Mouse (Mus musculus) embryonic facial prominence, embryonic 14.5 days (tissue): ENCODE measurements around the gene Pars2. TPM values are rescaled to one million over a fixed set of nuclear protein-coding genes. Genes with fewer than 3 reads are reported as not detected.

ENCODE experiments used
- ATAC-seq: fragments of 200-750 bp; cut with Nextera tagmentation; 2 replicates; pipeline ENCODE4 v1.8.0; 2017; ENCODE audit warnings: low read depth, moderate number of reproducible peaks, moderate TSS enrichment
- DNase-seq: peaks from one replicate; pipeline ENCODE4 v3.0.0-alpha.2; 2015; ENCODE audit warnings: low spot score
- H3K27ac ChIP-seq: fragments of 300-500 bp; sonication (generic); replicated peaks from 2 replicates; pipeline ENCODE4 v1.5.1; 2014; ENCODE audit warnings: low read depth, mild to moderate bottlenecking, low read length, moderate library complexity
- H3K27me3 ChIP-seq: fragments of 300-500 bp; sonication (generic); replicated peaks from 2 replicates; pipeline ENCODE4 v1.6.1; 2014; ENCODE audit warnings: low read length; ENCODE audit not compliant: control insufficient read depth, insufficient read depth
- H3K36me3 ChIP-seq: fragments of 300-500 bp; sonication (generic); 2 replicates; pipeline ENCODE4 v1.6.1; 2014; ENCODE audit warnings: low read length, mixed read lengths; ENCODE audit not compliant: control insufficient read depth, insufficient read depth
- H3K4me1 ChIP-seq: fragments of 300-500 bp; sonication (generic); 2 replicates; pipeline ENCODE4 v1.6.1; 2014; ENCODE audit warnings: antibody characterized with exemption, low read length; ENCODE audit not compliant: control insufficient read depth, insufficient read depth
- H3K4me2 ChIP-seq: fragments of 300-500 bp; sonication (generic); 2 replicates; pipeline ENCODE4 v1.6.1; 2014; ENCODE audit warnings: low read depth, mild to moderate bottlenecking, low read length, moderate library complexity, mixed read lengths
- H3K4me3 ChIP-seq: fragments of 300-500 bp; sonication (generic); 2 replicates; pipeline ENCODE4 v1.5.1; 2014; ENCODE audit warnings: low read depth, mild to moderate bottlenecking, low read length
- H3K9ac ChIP-seq: fragments of 300-500 bp; sonication (generic); 2 replicates; pipeline ENCODE4 v1.6.1; 2014; ENCODE audit warnings: low read depth, mild to moderate bottlenecking, low read length, moderate library complexity, mixed read lengths
- H3K9me3 ChIP-seq: fragments of 300-500 bp; sonication (generic); 2 replicates; pipeline ENCODE4 v1.6.1; 2016; ENCODE audit warnings: low read length; ENCODE audit not compliant: control insufficient read depth
- WGBS: fragments of 180-500 bp; shearing (Covaris S2); extraction: QIAGEN DNeasy Blood & Tissue Kit; methylation state at CpG from one replicate; pipeline ENCODE4 v1.1.7; 2014; 5-methylcytosine and 5-hydroxymethylcytosine counted together
- polyA plus RNA-seq: library from polyadenylated mRNA; unstranded; fragments of >200 nt; fragmentation: Nextera tagmentation; extraction: Ambion mirVana; gene quantifications from 2 replicates; pipeline ENCODE4 v1.2.1, GENCODE M21; 2014

Pars2 gene
- polyA plus RNA-seq, 1 experiment from 2014 or later: 12.4 TPM

- 71% methylated on average over 5 of the region's 5 CpGs for WGBS
- Histone ChIP-seq H3K27ac (no peak overlapping the region), H3K4me1 (peaks cover 22% of the 10 kb centered on the region)
These were observed 21.5 kb upstream of the Pars2 start for GRCm38 (mm10) chr4:106629374-106629773.

DNA sequence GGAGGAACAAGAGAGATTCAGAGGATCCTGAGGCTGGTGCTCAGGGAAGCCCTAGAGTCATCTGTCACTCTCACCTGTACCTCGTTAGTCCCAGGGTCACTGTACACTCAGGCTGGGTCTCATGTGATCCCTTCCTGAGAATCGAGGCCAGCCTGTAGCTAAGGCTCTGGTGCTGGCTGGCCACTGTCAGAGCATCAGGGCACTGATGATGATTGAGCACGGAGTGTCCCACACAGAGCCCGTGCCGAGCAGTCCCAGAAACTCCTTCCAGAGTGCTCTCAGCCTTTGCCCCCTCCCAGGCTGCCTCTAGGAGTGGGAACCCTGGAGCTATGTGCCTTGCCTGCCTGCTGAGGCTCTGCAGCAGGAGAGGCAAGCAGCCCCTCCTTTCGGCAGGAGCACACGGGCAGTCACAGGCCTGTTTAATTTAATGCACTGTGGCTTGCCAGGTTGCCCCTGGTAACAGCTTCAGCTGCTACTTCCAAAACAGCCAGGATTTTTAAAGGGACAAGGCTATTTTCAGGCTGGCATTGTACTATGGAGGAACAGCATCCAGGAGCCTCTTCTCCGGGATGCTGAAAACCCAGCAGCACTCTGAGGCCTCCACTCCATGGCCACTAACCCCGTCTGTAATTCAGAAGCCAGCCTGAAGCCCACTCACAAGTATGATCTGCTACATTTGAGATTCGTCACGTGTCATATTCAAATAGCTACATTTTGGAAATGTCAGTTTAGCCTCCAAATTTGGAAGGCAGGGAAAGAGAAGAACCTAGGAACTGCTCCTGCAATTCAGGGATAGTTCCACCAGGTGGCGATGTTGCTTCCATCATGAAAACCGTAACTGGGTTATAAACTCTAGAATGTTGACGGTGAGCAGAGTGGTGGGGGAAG is 20.3 kb upstream of the Pars2 start:
- WGBS: 17% methylated on average over 14 of the region's 14 CpGs
- peak; percentile 87 for DNase-seq
- Histone ChIP-seq H3K4me2 (peak overlapping the region; percentile 18), H3K4me3 (no peak overlapping the region), H3K36me3 (no peaks in the 10 kb centered on the region), H3K4me1 (peaks cover 22% of the 10 kb centered on the region), H3K27ac (peak overlapping the region; percentile 49), H3K27me3 (no peaks in the 10 kb centered on the region; the same call in 1 of the 2 replicates), H3K9me3 (no peaks in the 10 kb centered on the region), H3K9ac (peak overlapping the region; percentile 3; the same call in 1 of the 2 replicates)
- ATAC-seq: peak; percentile 86

More at GRCm38 (mm10) chr4:106629374-106629773, 21.5 kb upstream of the Pars2 start:
- no peak overlapping the region for H3K4me2 ChIP-seq
- no peaks in the 10 kb centered on the region for H3K9me3 ChIP-seq
- no peaks in the 10 kb centered on the region for H3K36me3 ChIP-seq
- no peak overlapping the region for H3K9ac ChIP-seq
- no peak for DNase-seq
- ATAC-seq: no peak
- H3K27me3 ChIP-seq: peaks cover 8% of the 10 kb centered on the region
- no peak overlapping the region for H3K4me3 ChIP-seq

- no peak for ATAC-seq
- Histone ChIP-seq H3K27me3 (no peaks in the 10 kb centered on the region), H3K4me2 (no peak overlapping the region), H3K36me3 (no peaks in the 10 kb centered on the region), H3K4me3 (no peak overlapping the region), H3K27ac (no peak overlapping the region; the same call in 1 of the 2 replicates), H3K9ac (no peak overlapping the region), H3K4me1 (peaks cover 22% of the 10 kb centered on the region), H3K9me3 (no peaks in the 10 kb centered on the region)
- WGBS: 33% methylated on average over 1 of the region's 3 CpGs
- peak; percentile 53 for DNase-seq
These were observed 18.6 kb upstream of the Pars2 start for GRCm38 (mm10) chr4:106632313-106632712.

- Histone ChIP-seq H3K27me3 (no peaks in the 10 kb centered on the region), H3K9me3 (no peaks in the 10 kb centered on the region), H3K36me3 (no peaks in the 10 kb centered on the region), H3K27ac (peak overlapping the region; percentile 84), H3K4me3 (no peak overlapping the region), H3K4me1 (peaks cover 22% of the 10 kb centered on the region), H3K9ac (0 out of 2 replicates have a peak overlapping the region, but pooled peaks have one; percentile 8), H3K4me2 (no peak overlapping the region)
- ATAC-seq (no peak), DNase-seq (peak; percentile 52)
- WGBS: 24% methylated on average over 8 of the region's 8 CpGs
These were observed 17.4 kb upstream of the Pars2 start for GRCm38 (mm10) chr4:106633281-106634085.

DNA sequence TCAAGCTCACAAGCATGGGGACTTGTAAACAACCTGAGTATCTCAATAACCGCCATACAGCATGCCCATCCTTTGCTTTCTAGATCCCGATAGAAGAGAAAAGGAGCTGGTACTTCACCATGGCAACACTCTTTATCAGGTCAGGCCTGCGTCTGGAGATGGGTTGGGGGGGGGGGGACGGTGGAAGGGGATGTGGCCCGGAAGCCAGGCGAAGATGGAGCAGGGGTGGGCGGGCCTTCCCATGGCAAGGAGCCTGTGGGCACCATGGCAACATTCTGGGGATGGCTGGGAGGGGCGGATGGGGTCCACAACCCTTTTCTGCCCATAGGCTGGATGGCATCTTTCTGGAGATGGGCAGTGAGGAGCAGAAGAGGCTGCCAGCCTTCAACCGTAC is 16.8 kb upstream of the Pars2 start:
- DNase-seq (no peak), ATAC-seq (no peak)
- Histone ChIP-seq H3K4me3 (no peak overlapping the region), H3K9me3 (no peaks in the 10 kb centered on the region), H3K27ac (peak overlapping the region; percentile 84), H3K4me2 (no peak overlapping the region), H3K36me3 (no peaks in the 10 kb centered on the region), H3K9ac (0 out of 2 replicates have a peak overlapping the region, but pooled peaks have one; percentile 8), H3K27me3 (no peaks in the 10 kb centered on the region), H3K4me1 (peaks cover 22% of the 10 kb centered on the region)
- WGBS: 33% methylated on average over 5 of the region's 9 CpGs

GRCm38 (mm10) chr4:106643483-106644217 is 7.2 kb upstream of the Pars2 start:
- DNase-seq: peak; percentile 23
- WGBS: 26% methylated on average over 8 of the region's 8 CpGs
- peaks cover 11% of the 10 kb centered on the region for H3K4me1 ChIP-seq
- H3K27me3 ChIP-seq: no peaks in the 10 kb centered on the region
- H3K4me2 ChIP-seq: no peak overlapping the region
- no peaks in the 10 kb centered on the region for H3K36me3 ChIP-seq
- no peak overlapping the region for H3K9ac ChIP-seq
- H3K27ac ChIP-seq: no peak overlapping the region
- H3K9me3 ChIP-seq: no peaks in the 10 kb centered on the region
- peak; percentile 47; the same call in 1 of the 2 replicates for ATAC-seq
- H3K4me3 ChIP-seq: no peak overlapping the region

- H3K27me3 ChIP-seq: no peaks in the 10 kb centered on the region
- ATAC-seq (no peak), DNase-seq (no peak)
- no peak overlapping the region for H3K27ac ChIP-seq
- peaks cover 11% of the 10 kb centered on the region for H3K4me1 ChIP-seq
- no peak overlapping the region for H3K9ac ChIP-seq
- no peak overlapping the region for H3K4me2 ChIP-seq
- 56% methylated on average over 6 of the region's 6 CpGs for WGBS
- no peaks in the 10 kb centered on the region for H3K36me3 ChIP-seq
- no peaks in the 10 kb centered on the region for H3K9me3 ChIP-seq
- no peak overlapping the region for H3K4me3 ChIP-seq
These were observed 6.7 kb upstream of the Pars2 start for GRCm38 (mm10) chr4:106644218-106644610.

DNA sequence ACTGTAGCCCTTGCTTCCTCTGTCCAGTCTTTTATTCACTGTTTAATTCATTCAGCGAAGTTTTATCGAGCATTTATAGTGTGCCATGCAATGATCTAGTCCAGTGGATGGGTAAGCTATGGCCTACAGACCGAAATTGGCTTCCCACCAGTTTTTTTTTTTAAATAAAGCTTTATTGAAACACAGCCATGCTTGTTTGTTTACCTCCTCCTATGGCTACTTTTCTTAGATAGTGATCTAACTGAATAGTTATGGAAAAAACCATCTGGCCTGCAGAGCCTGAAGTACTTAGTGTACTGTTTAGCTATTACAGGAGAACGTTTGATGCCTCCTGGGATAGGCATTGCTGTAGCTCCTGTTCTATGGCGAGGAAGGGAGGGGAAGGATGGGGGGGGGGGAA is 5.1 kb upstream of the Pars2 start:
- H3K9ac ChIP-seq: no peak overlapping the region
- no peak overlapping the region for H3K27ac ChIP-seq
- no peak for DNase-seq
- ATAC-seq: no peak
- H3K36me3 ChIP-seq: no peaks in the 10 kb centered on the region
- H3K27me3 ChIP-seq: no peaks in the 10 kb centered on the region
- H3K9me3 ChIP-seq: no peaks in the 10 kb centered on the region
- H3K4me1 ChIP-seq: peaks cover 11% of the 10 kb centered on the region
- H3K4me3 ChIP-seq: no peak overlapping the region
- 78% methylated on average over 5 of the region's 5 CpGs for WGBS
- H3K4me2 ChIP-seq: no peak overlapping the region
